Mouse (Mus musculus): ENCODE results near the gene Tbrg4. TPM values are rescaled to one million over a fixed set of nuclear protein-coding genes. Genes with fewer than 3 reads are reported as not detected.
A peak's percentile ranks its signal among the peaks of the same experiment; 100 is the strongest.

Gene Tbrg4
- total RNA-seq, 2 experiments from 2014 or later, result 93.4 to 98.4 TPM

DNA sequence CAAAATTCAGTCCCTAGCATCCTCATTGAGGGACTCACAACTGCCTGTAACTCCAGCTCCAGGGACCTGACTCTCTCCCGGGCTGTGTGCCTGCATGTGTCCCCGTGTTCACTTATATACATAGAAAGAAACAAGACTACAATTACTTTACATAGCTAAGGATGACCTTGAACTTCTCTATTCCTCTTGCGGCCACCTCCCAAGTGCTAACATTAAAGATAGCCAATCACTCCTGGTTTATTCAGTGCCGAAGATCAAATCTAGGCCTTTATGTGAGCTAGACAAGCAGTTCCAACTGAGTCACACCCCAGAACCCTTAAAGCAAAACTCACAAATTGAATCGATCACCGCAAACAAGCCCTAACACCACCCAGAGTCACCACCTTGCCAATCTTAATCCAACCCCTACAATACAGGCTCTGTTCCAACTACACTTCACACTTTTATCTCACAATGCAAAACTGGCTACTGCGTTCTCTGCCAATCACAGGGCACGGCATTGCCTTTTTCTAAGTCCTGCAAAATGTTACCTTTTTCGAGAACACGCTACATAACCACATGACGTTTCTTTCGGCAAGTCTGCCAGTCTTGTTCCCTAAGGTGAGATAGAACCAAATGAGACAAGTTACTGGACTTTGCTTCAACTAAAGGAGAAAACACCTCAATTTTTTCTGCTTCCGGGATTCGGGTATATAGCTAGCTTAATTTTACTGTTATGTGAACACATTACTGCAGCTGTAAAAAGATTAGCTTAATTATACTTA, 1.1 kb downstream of the Tbrg4 start:
- intact Hi-C loops (cut with DNase I), result loop anchor here (5.0 kb wide), 3 partner anchors 98 to 258 kb away; partner anchors contain the start of gene Purb
- no peak for DNase-seq

DNA sequence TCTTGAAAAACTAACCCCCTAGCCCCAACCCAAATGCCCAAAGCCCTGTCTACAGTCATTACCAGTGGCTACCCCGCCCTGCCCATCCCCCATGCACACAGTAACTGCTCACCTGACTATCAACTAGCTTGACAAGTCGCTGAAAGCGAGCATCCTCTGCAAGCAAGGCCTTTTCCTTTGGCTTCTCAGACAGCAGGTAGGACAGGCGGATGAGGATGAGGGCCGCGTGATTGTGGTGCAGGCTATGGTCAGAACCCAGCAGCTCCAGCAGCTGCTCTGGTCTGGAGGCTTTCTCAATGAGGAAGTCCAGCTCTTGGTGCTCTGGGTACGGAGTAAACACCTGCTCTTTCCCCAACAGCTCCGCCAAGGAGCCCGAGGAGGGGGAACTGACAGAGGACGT, 2.2 kb downstream of the Tbrg4 start:
- DNase-seq, result no peak
- intact Hi-C loops (cut with DNase I), result no loop called here

DNA sequence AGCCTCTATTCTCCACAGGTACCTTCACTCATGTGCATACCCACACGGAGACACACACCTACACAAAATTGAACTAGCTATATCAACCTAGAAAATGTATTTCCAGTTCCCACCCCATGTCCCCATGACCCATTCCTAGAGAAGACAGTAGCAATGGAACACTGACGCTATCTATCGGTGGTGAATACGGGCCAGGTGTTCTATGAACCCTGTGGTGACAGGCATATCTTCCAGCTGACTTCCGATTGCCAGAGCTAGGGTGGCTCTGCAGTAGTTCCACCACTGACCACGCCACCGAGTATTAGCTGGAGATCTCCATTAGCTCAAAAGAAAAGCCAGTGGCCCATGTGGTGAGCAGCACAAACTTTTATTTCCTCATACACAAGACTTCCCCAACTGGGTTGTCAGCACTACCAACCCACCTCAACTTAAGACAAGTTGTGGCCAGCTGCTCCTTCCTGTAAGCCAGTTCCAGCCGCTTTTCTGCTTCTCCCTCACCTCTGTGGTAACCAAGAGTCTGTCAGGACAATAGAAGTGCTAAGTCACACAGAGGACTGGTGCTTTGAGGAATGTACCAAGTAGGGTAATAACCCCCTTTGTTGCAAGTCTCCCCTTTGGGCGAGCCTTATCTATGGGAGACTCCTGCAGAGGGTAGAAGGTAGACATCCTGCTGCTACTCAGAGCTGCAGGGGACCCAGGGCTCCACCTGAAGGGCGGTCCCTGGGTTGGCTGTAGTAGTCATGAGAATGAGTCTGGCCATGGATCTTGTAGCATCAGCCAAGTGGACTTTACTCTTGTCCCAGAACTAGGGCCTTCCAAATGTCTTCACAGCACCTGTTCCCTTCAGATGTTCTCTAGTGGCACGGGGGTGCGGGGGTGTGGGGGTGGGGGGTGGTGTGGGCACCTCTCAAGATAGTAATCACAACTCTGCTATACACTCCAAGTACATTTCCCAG, 10.3 kb downstream of the Tbrg4 start:
- intact Hi-C loops (cut with DNase I), result no loop called here
- DNase-seq, result no peak

DNA sequence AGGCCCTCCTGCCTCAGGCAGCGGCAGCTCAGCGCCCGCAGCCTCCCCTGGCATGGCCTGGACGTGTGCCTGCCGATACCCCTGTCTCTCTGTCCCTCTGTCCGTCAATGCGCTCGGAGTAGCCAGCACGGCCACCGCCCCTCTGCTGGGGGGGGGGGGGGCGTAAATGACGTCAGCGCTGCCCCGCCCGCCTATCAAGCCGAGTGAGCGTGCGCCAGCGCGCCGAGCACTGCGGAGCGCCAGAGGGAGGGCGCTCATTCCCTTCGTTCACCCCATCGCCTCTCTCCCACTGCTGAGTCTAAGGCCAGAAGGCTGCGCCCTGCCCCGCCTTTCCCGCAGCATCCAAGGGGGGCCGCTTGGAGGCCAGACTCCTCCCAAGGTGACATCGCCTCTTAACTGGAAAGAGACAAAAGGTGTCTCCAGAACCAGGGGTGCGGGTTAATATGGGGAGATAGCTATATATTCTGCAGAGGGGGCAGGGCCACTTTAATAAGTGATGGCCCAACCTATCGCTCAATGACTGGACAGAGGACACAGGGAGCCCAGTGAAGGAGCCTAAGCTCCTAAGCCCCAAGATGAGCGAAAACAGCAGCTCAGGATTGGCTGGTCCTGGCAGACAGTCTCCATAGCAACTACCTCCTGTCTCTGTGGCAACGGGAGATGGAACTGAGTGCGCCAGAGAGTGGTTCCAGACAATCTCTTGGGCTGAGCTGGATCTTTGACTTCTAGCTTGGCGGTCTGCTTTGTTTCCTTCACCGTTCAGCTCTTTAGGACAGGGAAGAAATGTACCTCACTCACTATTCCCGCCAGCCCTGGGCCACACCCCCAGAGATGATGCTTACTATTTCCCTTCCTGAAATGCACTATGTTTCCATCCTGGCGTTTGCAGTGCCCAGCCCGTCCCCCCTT, 20.1 kb downstream of the Tbrg4 start, which contains the start of gene Nacad:
Gene Nacad (minus strand): TSS at position 563 of the 909 bp plus-strand sequence.
- intact Hi-C loops (cut with DNase I), result no loop called here
- no peak for DNase-seq

DNA sequence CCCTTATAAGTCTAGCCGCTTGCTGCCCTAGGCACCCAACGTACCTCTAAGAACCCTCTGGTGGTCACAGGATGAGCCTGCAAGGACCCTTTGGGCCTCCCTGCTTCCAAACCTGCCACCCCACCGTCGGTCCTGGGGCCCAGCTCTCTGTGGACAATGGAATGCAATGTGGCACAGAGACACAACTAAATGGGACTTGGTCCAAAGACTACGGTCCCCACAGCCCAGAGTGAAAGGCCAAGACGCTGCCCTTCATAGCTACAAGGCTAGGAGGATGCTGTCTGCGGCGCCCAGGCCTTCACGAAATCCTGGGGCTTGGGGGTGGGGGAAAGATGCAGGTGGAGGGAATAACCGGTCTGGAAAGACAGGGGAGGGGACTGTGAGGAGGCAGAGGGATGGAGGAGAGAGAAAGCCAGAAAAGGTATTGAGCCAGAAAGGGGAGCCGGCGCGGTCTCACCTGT, 20.8 kb downstream of the Tbrg4 start:
- intact Hi-C loops (cut with DNase I), result no loop called here
- DNase-seq, result no peak

DNA sequence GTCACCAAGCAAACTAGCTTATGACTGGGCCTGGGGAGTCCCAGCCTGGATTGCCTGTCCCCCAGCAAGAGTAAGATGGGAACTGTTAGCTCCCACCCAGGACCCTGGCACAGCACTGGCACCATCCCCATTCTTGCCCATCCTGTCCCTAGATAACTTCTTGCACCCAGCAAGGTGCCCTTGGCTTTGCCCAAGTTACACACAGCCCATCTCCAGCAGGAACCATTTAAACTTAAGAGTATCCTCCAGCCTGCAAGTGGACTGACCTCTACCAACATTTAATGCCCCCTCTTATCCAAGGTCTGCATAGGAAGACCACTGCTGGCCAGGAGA, 21.3 kb downstream of the Tbrg4 start:
- intact Hi-C loops (cut with DNase I), result no loop called here
- DNase-seq, result no peak

DNA sequence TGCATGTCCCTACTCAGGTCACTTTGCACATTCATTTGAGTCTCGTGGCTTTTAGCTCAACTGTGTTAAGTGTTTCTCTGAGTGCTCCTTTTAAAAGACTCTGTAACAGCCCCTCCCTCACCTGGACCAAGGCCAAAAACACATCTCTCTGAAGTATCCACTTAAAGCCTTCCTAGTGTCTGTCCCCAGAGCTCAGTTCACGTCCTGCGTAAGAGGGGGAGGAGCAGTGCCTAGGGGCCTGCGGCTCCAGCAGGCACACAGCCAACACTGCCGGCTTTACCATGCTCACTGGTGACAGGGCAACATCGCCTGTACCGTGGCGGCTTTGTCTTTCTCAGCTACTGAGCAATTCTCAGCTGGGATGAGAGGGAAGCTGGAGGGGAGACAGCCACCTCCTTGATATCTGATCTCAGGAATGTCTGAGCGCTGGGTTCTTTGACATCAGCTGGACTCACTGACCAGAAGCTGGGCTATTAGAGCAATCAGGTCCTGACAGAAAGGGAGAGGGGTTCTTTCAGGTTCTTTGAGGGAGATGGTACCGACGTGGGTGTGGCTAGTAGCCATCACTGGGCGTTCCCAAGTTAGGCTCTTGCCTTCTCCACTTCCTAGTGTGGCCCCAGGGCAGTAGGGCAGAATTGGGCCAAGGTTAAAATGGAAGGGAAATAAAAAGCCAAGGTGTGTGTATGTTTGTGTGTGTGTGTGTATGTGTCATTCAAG, 21.8 kb downstream of the Tbrg4 start:
- DNase-seq, result peak in 1 of 2 experiments; percentile 33
- intact Hi-C loops (cut with DNase I), result no loop called here

DNA sequence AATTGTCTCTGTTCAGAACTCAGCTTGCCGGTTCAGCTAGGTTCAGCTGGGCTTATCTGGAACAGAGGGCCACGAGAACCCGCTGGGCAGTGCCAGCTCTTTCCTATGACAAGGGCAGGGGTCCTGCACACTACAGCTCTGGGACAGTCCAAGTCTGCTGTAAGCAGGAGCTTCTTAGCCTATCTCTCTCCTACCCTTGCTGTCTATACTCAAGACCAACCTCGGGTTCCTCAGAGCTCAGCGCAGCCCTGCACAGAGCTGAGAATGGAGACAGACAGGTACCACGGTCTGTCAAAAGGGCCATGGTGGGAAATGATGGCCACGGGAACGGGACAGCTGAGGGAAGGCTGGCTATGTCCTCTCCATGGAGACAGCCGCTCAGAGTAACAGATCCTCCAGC, 22.6 kb downstream of the Tbrg4 start:
- intact Hi-C loops (cut with DNase I), result no loop called here
- no peak for DNase-seq

DNA sequence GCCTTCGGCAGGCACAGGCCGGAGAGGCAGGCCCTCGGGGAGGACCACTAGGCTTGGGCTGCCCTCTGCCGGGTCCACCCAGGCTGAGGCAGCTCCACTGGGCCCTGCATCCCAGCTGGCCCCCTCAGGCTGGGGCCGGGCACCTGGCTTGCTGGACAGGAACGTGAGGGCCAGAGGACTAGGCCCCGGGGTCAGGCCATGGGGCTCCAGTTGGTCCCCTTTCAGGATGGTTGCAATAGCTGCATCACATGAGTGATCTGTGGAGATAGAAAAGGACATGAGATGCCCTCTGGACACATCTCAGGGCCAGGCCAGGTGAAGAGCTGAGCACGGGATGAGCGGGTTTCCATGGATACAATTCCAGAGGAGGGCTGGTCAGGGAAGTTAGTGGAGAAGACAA, 23.2 kb downstream of the Tbrg4 start:
- no peak for DNase-seq
- intact Hi-C loops (cut with DNase I), result no loop called here

DNA sequence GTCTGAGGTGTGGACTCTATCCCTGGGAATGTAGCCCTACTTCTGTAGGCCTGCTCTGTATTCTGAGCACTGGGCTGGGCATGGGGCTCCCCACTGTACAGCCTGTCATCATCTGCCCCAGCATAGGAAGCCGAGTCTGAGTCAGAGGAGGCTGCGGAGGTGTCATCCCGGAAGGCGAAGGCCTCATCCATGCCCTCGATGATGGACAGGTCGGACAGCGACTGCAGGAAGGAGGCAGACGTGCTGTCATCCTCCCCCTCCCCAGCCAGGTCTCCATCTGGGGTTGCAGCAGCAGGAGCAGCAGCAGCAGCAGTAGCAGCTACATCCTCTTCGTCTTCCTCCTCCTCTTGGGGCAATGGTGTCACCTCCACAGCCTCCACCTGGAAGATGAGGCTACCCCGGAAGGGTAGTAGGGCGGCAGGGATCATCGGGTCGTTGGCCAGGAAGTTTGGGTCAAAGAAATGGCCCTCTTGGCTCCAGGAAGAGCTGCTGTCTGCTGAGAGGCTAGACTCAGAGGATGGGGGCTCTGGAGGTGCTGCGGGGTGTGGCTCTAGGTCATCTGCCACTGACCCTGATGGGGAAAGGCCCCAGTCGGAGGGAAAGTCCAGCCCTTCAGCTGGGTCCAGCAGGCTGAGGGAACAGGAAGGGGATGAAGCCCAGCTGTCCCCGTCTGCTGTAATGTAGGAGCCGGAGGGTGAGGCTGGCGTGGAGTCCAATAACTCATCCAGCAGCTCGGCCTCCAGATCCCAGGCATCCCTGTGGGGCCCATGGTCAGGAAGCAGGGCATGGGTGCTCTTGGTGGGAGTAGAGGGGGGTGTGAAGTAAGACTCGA, 24.0 kb downstream of the Tbrg4 start:
- DNase-seq, result no peak
- intact Hi-C loops (cut with DNase I), result no loop called here

DNA sequence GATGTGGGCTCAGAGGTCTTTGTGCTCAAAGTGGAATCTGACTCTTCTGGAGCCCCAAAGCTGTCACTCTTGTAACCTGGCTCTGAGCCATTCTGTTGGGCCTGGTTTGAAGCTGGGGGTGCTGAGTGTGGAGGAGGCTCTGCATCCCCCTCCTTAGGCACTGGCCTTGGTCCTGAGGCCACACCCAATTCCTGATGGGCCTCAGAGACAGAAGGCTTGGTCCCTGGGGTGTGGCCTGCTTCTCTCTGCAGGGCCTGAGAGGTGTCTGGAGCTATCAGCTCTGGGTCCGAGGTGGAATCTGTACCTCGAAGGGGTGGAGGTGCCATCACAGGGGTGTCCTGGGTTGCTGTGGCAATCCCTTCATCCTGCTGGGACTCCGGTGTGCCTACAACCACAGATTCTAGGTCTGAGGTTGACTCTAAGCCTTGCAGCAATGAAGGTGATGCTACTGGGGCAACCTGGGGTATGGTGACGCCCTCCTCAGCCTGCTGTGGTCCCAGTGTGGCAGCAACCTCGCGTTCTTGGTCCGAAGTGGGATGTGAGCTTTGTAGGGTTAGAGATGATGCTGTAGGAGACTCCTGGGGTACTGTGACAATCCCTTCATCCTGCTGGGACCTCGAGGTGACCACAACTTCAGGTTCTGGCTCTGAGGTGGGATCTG, 25.5 kb downstream of the Tbrg4 start:
- DNase-seq, result no peak
- intact Hi-C loops (cut with DNase I), result no loop called here

DNA sequence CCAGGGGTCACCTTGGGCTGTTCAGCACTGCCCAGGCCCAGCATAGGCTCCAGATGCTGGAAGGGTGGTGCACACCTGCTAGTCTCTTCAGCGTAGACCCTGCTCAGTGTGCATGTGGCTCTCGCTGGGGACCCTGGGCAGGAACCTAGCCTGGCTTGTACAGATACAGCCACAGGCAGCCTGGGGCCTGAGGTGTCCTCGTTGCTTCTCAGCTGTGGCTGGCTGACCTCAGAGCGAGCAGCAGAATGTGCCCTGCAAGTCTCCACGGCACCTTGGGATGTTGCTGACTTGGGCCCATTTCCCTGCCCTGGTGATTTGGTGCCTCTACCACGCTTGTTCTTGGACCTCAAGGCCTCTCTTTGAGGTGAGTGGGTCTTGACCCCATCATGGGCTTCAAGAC, 26.0 kb downstream of the Tbrg4 start:
- intact Hi-C loops (cut with DNase I), result no loop called here
- no peak for DNase-seq

DNA sequence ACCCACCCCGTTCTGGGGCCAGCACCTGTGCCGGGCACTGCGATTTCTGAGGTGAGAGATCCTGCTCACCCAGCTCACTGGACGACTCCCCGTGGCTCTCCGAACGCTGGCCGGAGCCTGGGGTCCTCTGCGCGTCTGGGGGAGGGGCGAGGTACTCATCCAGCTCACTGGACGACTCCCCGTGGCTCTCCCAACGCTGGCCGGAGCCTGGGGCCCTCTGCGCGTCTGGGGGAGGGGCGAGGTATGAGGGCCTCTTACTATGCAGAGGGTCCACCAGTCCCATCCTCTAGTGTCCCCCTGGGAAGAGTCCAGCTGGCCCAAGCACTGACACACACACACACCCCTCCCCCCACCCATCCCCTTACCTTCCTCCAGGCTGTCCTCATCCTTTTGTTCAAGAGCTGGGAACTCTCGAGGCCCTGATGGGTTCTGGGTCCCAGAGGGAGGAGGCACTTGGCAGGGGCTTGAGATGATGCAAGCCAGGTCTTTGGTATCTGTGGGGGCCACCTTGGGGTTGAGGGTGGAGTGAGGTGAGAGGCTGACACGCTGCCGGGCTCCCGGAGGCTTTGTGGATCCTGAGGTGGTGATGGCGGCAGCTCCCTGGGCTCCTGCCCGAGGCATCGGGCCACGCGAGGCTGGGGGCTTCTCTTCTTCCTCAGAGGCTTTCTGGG, 26.7 kb downstream of the Tbrg4 start:
- intact Hi-C loops (cut with DNase I), result no loop called here
- DNase-seq, result no peak

DNA sequence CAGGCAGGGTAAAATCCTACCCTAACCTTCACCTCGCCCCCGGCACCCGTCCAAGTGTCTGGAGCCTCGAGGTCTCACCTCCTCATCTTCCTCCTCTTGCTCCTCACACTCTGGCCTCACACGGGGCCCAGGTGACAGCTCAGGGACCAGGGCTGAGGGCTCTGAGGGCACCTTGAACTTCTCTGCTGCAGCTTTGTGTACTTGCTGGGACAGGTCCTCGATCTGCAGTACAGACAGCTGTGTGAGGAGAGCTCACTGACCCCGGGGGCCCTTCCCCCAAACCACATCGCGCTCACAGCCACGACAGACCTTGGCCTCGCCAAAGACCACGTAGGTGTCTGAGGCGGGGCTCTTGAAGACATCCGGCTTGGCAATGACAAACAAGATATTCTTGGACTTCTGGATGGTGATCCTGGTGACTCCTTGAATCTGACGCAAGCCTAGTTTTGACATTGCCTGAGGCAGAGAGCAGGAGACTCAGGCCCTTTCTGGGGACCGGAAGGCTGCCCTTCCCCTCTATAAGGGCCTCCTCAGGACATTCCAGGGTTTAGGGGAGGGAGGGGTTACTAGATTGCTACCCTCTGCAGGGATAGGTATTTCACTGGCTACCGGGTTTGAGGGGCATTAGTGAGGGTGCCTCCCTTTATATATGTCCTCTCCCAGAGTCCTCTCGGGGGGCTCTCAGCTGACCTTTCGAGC, 27.5 kb downstream of the Tbrg4 start:
- no peak for DNase-seq
- intact Hi-C loops (cut with DNase I), result no loop called here

DNA sequence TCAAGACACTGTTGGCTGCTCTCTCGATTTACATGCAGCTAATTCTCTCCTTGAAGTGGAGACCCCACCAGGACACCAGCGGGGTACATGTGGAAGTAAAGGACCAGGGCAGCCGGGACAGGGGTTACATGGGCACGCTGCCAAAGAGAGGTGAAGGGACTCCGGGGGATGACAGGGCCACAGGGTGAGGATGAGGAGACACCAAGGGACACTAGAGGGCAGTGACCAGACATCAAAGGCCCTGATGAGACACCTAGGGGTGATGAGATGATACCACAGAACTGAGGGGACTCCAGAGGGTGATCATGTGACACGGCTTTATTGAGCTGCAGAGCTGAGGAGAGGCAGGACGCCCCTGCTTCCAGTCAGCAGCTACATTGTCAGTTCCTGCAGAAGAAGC, 28.3 kb downstream of the Tbrg4 start:
- no peak for DNase-seq
- intact Hi-C loops (cut with DNase I), result no loop called here

DNA sequence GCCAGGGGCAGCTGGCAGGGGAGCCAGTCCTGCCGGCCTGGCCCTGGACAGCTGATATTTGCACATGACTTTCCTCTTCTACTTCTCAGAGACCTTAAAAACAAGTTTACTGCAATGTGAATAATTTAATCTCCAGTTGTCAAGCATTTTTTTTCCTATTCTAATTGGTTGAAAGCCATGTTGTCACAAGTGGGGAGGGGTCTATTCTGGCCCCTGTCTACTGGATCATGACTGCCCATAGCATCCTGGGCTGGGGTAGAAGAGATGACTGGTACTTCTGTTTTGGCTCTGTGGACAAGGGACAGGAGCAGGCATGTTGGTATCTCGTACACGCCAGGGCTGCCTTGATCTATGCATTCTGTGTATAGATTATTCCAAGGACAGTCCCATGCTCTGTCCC, 29.3 kb downstream of the Tbrg4 start:
- intact Hi-C loops (cut with DNase I), result no loop called here
- no peak for DNase-seq

DNA sequence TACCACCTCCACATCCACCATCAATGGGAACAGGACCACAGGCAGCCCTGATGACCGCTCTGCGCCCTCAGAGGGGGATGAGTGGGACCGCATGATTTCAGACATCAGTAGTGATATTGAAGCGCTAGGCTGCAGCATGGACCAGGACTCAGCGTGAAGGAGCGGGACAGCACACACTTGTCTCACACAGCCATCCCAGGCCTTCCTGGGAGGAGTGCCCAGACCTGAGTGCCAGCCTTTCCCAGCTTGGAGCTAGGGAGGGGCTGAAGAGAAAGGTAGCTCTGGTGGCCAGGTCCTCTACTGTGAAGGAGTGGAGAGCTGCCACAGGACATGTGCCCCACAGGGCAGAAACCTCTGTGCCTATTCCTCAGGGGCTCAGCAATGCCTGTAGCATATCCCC, 29.7 kb downstream of the Tbrg4 start:
- intact Hi-C loops (cut with DNase I), result no loop called here
- DNase-seq, result no peak

DNA sequence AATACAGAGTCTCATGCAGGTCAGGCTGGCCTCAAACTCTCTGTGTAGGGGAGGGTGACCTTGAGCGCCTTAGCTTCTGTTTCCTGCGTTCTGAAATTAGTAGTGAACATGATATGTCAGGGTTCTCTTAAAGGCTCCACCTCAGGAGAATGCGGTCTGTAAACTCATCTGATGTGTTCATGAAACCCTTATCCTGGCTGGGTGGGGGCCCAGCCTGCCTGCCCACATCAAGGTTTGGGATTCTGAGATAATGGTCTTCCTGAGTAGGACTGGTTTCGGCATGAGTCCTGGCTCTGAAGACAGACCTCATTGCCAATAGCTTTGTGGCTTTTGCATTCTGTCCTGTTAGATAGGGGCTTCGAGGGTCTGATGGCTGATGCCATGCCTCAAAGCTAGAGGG, 30.5 kb downstream of the Tbrg4 start:
- intact Hi-C loops (cut with DNase I), result no loop called here
- no peak for DNase-seq
